Mouse (Mus musculus) adrenal gland, adult 8-10 months (tissue): ENCODE results near the gene Sh3kbp1. TPM values are rescaled to one million over a fixed set of nuclear protein-coding genes. Genes with fewer than 3 reads are reported as not detected.

Experiments
- DNase-seq: peaks from one replicate; pipeline ENCODE4 v3.0.0; 2022
- total RNA-seq, 4 experiments: library from RNA; stranded (reverse); gene quantifications; 2 replicates each; pipeline ENCODE4 v1.2.4; 2022

Gene Sh3kbp1
- total RNA-seq, 4 experiments from 2014 or later = 13.0 to 21.5 (median 19.5) TPM

DNA sequence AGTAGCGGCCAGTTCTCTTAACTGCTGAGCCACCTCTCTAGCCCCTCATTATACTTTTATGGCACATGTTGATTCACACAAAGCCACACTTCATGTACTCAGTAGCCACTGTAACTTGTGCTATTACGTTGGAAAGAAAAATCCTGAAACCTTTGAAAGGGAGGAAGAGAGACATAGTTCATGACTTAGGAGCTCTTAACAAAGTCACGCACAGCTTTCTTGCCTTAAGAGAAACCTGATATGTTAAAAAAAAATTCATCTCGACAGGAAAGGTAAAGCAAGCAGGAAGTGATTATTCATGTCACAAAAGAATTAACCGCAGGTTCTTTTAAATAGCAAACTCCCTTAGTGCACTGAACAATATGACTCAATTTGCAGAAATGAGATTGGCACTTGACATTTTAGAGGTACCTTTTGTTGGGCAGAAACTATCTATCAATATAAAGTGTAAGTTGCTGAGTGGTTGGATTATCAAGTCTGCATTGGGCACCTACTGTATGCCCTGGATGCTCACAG is 51.3 kb downstream of the Sh3kbp1 start:
- no peak for DNase-seq

DNA sequence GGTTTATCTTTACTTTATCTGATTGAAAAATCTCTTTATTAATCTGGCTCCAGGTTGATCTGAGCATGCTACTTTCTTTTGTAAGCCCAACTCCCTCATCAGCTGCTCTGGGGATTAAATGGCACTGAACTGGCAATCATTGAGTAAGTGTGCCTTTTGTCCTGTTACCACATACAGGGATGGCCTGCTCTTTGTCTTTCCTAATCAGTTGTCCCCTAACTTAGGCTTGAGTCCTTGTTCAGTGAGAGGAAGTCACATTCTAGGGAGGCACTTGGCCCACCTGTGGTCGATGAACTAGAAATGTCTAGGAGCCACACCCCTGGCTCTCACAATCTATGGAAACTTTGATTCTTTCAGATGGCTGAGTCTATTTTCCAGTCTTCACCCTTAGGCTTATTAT is 58.4 kb downstream of the Sh3kbp1 start:
- no peak for DNase-seq

DNA sequence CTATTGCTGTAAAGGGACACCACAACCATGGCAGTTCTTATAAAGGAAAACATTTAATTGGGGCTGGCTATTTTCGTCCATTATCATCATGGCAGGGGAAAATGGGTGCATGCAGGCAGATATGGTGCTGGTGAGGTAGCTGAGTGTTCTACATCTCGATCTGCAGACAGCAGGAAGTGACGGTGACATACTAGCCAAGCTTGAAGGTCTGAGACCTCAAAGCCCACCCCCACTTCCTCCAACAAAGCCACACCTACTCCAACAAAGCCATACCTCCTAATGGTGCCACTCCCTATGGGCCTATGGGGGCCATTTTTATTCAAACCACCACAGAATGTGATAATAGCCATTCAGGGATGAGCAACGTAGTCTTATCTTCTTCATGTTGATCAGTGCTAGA is 59.8 kb downstream of the Sh3kbp1 start:
- no peak for DNase-seq

DNA sequence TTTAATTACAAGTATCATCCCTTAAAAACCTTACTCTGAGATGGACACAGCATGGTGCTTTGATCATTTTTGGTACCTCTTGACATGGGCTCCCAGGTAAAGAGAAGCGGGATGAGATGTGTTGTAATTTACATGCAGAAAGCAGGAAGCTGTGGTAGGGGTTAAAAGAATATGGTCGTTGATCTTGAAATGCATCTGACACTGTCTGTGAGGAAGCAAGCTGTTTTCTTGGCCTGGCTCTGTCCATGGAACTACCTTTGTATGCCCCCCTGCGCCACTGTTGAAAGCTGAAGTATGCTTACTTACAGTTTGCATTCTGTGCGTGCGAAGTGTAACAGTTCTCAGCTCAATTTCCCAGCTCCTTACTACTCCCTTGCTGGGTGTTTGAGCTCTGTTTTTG is 61.6 kb downstream of the Sh3kbp1 start:
- DNase-seq = no peak

DNA sequence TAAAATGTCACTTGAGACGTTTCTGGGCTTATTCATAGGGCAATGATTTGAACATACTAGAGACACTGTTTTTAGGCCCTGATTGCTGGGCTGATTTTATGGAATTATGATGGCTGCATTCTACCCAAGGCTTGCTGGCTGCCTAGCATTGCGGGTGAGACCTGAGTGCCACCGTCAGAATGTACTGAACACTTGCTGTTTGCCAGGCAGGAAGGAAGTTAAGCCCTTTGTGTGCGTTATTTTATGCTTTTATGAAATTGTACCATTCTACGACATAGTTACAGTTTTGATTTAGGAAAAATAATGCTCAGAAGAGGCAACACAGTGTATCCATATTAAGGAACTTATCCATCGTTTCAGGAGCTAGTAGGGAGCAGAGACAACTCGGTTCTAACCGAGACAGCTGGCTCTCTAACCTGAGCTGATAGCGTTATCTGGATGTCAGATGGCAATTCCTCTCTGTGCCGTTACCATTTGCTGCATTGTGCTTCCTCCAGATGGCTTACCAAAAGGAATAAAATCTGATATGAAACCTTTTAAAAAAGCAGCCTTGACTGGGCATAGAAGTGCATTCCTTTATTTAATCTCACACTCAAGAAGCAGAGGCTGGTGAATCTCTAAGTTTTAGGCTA is 62.8 kb downstream of the Sh3kbp1 start:
- DNase-seq = no peak

DNA sequence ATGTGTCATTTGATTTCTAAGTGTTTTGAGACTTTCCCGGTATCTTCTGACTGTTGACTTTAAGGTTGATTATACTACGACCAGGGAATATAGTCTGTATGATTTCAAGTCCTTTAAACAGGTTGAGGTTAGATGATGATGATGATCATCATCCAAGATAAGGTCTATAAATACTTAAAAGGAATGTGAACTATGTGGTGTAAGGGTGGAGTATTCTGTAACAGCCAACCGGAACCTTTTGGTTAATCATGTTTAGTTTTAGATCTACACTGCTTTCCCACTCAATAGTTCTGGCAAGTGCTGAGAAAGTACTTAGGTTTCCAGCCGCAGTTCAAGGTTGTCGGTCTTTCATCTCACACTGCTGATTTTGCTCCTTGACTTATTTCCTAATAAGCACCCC is 66.1 kb downstream of the Sh3kbp1 start:
- no peak for DNase-seq

DNA sequence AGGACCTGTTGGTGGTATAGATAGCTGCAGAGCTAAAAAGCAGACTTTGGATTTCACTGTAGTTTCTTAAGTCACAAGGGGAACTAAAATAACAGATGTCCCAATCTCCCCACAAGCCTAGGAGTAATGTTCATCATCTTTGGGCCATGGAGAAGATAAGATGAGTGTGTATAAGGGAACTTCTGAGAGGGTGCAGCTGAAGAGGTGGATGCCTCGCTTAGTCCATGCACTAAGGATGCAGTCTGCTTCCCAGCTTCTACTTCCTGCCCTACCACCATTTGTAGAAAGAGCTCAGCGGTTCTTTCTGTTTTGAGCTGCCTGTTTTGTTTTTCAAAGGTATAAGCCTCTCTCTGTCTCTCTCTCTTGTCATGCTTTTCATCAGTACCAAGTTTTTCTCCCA is 69.5 kb downstream of the Sh3kbp1 start:
- DNase-seq = no peak

DNA sequence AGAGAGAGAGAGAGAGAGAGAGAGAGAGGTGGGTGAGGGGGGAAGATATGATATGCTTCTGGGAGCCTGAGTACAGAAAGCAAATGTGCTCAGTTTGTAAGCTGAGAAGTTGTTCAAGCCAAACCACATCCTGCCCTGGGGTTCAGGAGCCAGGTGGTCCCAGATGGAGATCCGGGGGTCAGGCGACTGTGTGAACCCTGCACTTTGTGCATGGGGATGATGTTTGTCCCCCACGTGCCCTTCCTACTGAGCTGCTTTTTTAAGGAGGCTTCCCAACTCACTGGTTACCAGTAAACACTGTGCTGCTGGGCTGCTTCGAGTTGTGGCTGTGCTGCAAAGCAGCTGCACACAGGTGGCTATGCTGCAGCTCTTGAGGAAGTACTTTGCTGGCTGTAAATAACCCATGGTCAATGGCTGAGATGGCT is 70.0 kb downstream of the Sh3kbp1 start:
- DNase-seq = no peak

DNA sequence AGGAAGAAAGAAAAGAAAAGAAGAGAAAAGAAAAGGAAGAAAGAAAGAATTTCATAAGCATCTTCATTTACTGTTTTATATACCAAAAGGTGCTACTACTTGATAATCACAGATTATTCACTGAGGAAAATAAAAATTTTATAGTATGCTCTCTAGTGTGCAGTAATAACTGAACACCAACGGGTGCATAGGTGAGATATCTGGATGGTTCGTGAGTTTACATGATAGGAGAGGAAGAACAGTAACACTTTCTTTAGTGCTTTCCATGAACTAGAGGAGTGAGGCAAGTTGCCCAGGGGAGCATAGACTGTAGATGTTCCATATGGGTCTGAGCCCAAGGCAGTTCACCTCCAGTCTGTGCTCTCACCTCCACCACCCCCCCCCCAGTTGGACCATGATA is 75.8 kb downstream of the Sh3kbp1 start:
- DNase-seq = no peak

DNA sequence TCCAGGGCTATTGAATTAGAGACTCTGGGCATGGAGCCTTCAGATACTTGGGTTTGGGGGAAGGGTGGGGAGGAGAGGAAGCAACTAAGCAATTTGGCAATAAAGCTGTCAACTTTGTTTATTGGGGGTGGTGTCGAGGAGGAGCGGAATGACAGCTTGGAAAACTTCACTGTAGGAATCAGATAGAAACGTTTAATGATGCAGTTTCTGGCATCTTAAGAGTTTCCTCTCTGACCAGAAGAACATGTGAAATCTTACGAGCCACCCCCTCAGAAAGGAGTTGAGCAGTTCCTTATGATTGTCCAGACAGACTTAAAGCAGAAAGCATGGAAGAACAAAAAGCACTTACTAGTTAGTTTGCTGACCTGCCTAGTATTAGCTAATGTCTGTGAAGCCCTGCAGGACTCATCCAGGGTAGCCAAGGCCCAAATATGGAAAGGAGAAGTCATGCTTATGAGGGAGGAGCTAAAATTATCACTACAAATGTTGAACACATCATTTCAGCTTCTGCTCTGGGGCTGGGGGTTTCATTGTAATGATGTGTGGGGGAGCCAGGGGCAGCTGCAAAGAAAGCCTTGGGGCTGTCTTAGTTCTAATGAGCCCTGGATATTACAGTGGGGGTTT is 77.4 kb downstream of the Sh3kbp1 start:
- DNase-seq = no peak

DNA sequence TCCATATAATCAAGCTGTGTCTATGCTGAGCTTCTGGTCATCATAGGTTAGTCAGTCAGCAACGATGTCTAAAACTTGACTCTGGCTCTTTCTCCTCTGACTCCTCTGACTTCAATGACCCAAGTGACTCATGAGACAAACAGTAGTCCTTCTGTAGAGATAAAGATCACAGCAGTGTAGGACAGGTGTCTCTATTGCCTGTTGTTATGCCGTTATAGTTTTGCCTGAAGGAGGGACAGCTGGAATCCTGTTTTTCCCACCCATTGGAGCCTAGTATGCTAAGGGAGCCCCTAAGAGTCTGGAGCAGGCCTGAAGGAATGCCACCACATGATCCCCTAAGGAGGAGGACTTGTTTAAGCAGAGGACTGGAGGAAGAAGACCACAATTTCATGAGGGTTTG is 78.3 kb downstream of the Sh3kbp1 start:
- DNase-seq = no peak

DNA sequence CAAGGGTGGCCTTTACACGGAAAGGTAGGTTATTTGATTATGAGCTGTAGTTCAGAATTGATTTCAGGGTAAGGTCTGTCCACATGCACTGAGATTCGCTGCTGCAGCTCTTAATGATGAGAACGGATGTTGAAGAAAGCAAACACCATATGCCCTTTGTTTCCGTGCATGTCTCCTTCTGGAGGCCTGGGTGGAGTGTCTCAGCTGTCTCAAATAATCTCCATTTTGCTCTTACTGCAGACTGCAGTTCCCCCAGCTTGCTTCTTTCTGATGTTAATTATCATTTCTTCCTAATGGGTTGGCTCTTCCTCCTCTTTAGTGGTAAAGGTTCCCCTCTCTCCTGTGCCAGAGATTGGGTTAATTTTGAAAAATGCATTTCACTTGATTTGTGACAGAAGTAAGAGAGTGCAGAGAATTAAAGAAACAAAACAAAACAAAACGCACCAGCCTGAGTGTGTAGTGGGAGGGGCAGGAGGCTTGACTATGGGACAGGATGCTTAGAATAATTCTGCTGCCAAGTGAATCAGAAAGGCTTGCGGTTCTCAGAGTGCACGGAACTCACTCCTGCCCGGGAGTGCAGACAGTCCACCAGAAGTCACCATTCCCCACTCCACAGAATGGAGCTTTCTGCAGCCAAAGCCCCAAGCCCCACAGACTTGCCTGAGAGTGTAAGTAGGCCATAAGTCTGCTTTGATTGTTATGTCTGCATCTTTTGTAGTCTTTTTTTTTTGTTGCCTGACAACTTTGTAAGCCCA is 81.2 kb downstream of the Sh3kbp1 start:
- DNase-seq = no peak

DNA sequence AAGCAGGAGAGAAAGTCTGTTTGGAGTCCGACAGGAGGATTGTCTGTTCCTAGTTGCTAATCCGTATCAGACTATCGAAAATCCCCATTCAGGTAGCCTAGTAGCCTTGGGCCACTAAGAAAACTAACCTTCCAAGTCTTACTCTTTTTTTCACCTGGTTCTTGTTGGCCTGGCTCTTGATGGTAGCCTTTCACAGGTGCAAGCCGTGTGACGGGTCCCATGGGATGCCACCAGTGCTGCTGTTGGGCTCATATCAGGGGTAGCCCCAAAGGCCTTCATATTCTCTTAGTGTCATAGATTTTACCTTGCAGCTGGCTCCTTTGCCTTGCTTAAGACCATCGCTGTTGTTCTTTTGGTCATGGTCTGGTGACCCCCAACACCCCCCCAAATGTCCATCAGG is 82.2 kb downstream of the Sh3kbp1 start:
- DNase-seq = no peak

DNA sequence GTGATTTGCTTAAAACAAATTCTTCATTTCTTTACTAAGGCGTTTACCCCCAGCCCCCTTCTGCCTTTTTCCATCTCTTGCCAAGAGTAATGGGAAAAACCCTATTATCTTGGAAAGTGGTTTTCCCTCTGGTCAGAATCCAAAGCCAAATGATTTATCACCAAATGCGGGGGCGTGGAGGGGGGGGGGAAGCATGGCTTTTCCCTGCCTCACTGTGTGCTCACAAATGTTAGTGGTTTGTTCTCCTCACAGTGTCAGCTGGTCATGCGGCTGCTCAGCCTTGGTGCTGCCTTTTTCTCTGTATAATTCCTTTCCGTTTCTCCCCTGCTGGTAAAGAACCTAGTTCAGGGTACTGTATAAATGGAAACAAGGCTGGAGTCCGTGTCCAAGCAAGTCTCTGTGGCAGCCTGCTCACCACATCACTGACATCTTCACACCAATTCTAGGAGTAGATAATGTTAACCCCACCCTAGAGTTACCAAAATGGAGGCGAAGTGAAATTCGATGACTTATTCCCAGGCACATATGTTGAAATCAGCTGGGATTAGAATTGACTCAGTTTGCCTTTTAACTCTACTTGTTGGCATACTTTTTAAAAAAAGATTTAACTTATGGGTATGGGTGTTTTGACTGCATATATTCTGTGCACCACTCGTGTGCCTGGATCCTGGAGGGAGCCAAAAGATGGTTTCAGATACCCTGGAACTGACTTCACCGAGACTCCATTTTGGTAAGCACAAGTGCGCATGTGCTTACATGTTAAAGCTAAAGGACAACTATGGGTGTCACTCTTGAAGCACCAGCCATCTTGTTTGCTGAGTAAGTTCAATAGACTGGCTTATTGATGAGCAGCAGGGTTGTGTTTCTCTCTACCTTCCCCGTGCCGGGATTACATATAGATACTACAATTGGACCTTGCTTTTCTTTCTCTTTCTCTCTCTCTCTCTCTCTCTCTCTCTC is 84.3 kb downstream of the Sh3kbp1 start:
- no peak for DNase-seq

DNA sequence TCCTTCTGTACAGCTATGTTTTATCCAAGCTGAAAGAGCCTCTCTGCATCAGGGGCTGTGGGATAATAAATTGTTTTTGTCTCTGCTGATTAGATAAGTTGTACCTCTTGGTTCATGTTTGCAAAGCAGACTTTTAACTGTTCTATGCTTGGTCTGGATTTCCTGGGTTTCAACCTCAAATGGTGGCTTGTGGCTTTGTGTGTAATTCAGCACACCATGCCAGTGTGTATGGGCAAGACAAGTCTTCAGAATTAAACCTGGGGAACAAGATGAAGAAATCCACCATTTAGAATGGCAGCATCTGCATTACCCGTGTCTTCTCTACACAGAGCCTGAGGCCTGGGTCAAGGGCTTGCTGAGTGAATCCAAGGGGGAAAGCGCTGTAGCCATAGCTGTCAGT is 86.1 kb downstream of the Sh3kbp1 start:
- no peak for DNase-seq

DNA sequence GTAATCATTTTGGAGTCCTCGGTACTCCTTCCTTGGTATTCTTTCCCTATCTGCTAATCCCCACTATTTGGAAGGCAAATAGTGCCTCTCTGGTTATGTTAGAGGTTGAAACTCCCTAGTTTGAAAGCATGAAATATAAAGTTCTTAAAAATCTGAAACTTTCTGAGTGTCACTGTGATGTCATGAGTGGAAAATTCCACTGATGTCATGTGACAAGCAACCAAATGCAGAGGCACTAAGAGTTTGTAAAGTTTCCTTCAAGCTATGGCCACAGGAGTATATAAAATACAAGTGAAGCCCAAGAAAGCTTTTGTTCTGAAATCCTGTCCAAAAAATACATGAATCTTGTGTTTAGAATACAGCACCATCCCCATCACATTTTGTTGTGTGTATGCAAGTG is 94.3 kb downstream of the Sh3kbp1 start:
- no peak for DNase-seq

DNA sequence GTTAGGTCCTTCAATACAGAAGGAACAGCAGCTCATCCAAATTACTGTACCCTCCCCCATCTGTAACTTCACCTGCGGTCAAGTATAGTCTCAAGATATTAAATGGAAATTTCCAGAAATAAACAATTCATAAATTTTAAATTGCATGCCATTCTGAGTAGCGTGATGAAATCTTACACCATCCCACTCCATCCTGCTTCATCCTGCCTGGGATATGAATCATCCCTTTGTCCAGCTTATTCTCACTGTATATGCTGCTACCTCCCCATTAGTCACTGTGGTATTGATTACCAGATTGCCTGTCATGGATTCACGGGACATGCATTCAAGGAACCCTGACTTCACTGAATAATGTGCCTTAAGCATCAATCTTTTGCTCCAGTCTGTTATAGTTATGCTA is 104.3 kb downstream of the Sh3kbp1 start:
- no peak for DNase-seq

DNA sequence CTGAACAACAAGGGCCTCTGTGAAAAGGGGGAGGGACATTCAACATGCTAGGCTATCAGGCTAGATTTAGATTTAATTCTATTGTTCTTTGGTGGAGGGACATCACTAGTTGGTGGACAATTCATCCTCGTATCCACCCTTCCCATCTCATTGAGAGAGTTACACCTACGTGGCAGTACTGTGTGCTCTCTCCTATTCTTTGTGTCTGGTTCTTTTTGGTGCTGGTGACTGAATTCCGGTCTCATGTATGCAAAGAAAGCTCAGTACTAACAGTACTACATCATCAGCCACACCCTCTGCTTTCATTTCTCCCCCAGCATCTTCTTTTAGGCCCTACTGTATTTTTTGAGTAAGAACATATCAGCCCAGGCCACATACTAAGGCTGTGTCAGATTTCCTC is 105.8 kb downstream of the Sh3kbp1 start:
- DNase-seq = no peak

DNA sequence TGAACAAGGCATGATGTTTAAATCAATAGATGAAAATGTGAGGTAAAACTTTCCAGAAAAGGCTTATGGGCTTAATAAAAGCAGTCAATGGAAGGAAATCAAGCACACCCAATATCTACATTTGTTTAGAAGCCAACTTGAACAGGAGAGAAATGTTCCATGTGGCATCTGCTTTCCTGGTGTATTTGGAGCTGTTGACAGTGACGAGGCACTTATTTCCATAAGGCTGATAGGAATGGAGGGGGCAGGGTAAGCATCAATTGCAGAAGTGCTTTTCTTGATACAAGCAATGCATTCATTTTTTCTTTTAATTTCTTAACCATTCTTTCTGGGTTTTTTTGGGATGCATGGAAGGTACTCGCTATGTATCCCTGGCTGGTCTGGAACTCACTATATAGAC is 106.9 kb downstream of the Sh3kbp1 start:
- no peak for DNase-seq

DNA sequence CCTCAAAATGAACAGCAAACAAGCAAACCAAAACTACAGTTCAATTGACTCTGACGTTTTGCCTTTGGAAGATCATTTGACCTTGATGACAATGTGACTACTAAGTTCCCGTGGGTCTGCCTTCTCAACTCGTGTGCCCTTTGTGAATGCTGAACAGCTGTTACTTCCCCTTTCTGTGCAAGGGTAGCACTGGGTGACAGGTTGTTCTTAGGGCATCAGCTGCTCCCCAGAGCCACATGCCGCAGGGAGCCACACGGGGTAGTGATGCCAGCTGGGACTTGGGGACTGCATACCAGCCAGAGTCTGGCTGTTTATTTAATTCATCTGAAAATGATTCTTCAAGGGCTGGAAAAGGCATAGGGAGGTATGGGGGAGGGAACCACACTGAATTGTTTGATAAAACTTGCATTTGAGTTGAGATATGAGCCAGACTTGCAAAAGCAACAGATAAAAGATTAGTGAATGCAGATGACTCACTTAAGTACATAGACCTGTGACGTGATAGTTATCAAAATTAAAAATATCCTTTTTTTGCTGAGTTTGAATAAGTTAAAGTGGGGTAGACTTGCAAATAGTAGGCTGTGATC is 108.5 kb downstream of the Sh3kbp1 start:
- no peak for DNase-seq

DNA sequence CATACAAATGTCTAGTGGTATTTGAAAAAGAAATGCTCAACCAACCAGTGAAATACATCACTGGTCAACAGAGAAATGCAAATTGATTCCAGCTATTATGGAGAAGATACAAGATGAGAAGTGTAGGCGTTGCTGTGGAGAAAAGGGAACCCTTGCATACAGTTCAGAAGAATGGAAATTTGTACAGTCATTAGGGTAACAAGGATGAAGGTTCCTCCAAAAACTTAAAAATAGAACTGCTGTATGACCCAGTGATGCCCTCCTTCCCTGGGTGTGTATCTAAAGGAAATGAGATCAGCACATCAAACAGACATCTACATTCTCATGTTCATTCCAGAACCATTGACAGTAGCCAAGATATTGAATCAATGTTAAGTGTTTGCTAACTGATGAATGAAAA is 110.3 kb downstream of the Sh3kbp1 start:
- no peak for DNase-seq

DNA sequence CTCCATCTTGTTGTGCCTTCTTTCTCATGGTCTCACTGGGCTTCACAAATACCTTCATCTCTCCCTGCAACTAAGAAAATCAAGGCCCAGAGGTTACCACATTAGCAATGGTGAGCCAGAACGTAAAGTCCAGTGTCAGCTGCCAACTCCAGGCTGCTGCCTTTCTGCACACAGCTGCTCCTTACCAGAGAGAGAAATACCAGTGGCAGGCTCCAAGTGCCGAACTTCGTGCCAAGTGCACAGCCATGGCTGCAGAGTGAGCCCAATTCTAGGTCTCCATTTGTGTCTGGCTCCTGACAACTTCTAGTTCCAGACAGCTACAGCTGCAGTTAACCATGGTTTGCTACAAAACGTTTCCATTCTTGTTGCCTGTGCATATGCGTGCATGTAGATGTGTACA is 117.0 kb downstream of the Sh3kbp1 start:
- DNase-seq = peak; percentile 5
